Mouse (Mus musculus): ENCODE measurements around the gene Gm16485. TPM values are rescaled to one million over a fixed set of nuclear protein-coding genes. Genes with fewer than 3 reads are reported as not detected.

Gene Gm16485
- polyA plus RNA-seq, 1 experiment, result not detected

DNA sequence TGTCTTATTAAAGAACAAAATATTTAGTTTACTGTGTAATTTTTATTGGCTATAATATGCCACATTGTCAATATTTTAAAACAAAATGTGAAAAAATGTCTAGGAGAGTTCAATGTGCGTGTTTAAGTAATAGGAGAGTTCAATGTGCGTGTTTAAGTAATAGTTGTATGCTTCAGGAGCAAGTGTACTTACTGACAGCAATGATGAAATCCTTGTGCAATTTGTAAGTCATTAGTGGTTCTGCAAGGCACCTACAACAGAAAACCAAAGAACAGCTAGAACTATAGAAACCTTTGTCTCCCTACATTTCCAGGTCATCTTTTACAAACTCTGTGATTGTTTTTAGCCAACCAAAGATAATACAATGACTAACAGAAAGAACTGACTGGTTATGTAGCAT lies 43.5 kb downstream of the Gm16485 start:
- Histone ChIP-seq H3K4me1 (ENCODE audit: control insufficient read depth, insufficient read depth, low read length) (no peaks in the 10 kb centered on the region), H3K4me3 (ENCODE audit: insufficient read depth, low read length) (no peak overlapping the region), H3K27ac (ENCODE audit: insufficient read depth, low read depth, low read length) (no peak overlapping the region)
- no peak for TF ChIP-seq CTCF (IDR thresholded peaks at IDR 0.05; ENCODE audit: low read depth, low read length)
- TF ChIP-seq POLR2A (IDR thresholded peaks at IDR 0.05; ENCODE audit: borderline replicate concordance, low read depth, low read length), result no peak

Other genes starting within 250 kb of the Gm16485 start
- not detected in 2 replicates for gene Pgr, start 72.0 kb upstream of the Gm16485 start, polyA plus RNA-seq (2012; ENCODE audit: insufficient read depth, insufficient read length, missing spikeins)